Mouse (Mus musculus) limb, embryonic 14.5 days (tissue): ENCODE measurements around the gene Mydgf. TPM values are rescaled to one million over a fixed set of nuclear protein-coding genes. Genes with fewer than 3 reads are reported as not detected.

Experiments used
- ATAC-seq: fragments of 200-750 bp; cut with Nextera tagmentation; 2 replicates; pipeline ENCODE4 v1.8.0; 2017; ENCODE audit warnings: low read depth, moderate number of reproducible peaks, moderate TSS enrichment; ENCODE audit not compliant: low FRiP score
- DNase-seq: peaks from one replicate; pipeline ENCODE4 v3.0.0-alpha.2; 2015; ENCODE audit warnings: low spot score
- H3K27ac ChIP-seq: fragments of 300-500 bp; sonication (generic); replicated peaks from 2 replicates; pipeline ENCODE4 v1.5.1; 2014; ENCODE audit warnings: low read depth, mild to moderate bottlenecking, low read length, moderate library complexity, mixed read lengths
- H3K27me3 ChIP-seq: fragments of 300-500 bp; sonication (generic); 2 replicates; pipeline ENCODE4 v1.6.1; 2014; ENCODE audit warnings: low read length, mixed read lengths; ENCODE audit not compliant: control insufficient read depth, insufficient read depth
- H3K36me3 ChIP-seq: fragments of 300-500 bp; sonication (generic); 2 replicates; pipeline ENCODE4 v1.6.1; 2014; ENCODE audit warnings: mild to moderate bottlenecking, low read length, moderate library complexity, mixed read lengths; ENCODE audit not compliant: control insufficient read depth, insufficient read depth
- H3K4me1 ChIP-seq: fragments of 300-500 bp; sonication (generic); 2 replicates; pipeline ENCODE4 v1.6.1; 2014; ENCODE audit warnings: antibody characterized with exemption, low read length, mixed read lengths; ENCODE audit not compliant: control insufficient read depth, insufficient read depth
- H3K4me2 ChIP-seq: fragments of 300-500 bp; sonication (generic); replicated peaks from 2 replicates; pipeline ENCODE4 v1.6.1; 2014; ENCODE audit warnings: low read depth, mild to moderate bottlenecking, low read length, moderate library complexity; ENCODE audit not compliant: severe bottlenecking
- H3K4me3 ChIP-seq: fragments of 300-500 bp; sonication (generic); replicated peaks from 2 replicates; pipeline ENCODE4 v1.5.1; 2014; ENCODE audit warnings: low read length
- H3K9ac ChIP-seq: fragments of 300-500 bp; sonication (generic); 2 replicates; pipeline ENCODE4 v1.6.1; 2014; ENCODE audit warnings: mild to moderate bottlenecking, low read depth, low read length, moderate library complexity; ENCODE audit not compliant: severe bottlenecking
- H3K9me3 ChIP-seq: fragments of 300-500 bp; sonication (generic); 2 replicates; pipeline ENCODE4 v1.6.1; 2016; ENCODE audit warnings: low read length; ENCODE audit not compliant: control insufficient read depth
- POLR2A ChIP-seq: fragments of 200-500 bp; IDR thresholded peaks from 2 replicates; pipeline ENCODE4 v1.8.0; 2012; ENCODE audit warnings: inconsistent platforms, mild to moderate bottlenecking, moderate library complexity, borderline replicate concordance; ENCODE audit not compliant: insufficient read depth, insufficient read length; ENCODE audit errors: extremely low read depth
- WGBS: fragments of 180-500 bp; shearing (Covaris S2); extraction: QIAGEN DNeasy Blood & Tissue Kit; methylation state at CpG from one replicate; pipeline ENCODE4 v1.1.7; 2014; 5-methylcytosine and 5-hydroxymethylcytosine counted together
- polyA plus RNA-seq, 2 experiments: library from polyadenylated mRNA; depleted of rRNA in 1 of 2; stranded (reverse) in 1 of 2; unstranded in 1 of 2; fragments of >200 nt; fragmentation: Nextera tagmentation in 1 of 2; extraction: Ambion mirVana in 1 of 2; gene quantifications; 2 replicates each; pipeline versions ENCODE4 v1.2.1 to v1.2.3; 2012 to 2014

The Mydgf gene
- polyA plus RNA-seq, 2 experiments, result 83.2 to 99.7 TPM

DNA sequence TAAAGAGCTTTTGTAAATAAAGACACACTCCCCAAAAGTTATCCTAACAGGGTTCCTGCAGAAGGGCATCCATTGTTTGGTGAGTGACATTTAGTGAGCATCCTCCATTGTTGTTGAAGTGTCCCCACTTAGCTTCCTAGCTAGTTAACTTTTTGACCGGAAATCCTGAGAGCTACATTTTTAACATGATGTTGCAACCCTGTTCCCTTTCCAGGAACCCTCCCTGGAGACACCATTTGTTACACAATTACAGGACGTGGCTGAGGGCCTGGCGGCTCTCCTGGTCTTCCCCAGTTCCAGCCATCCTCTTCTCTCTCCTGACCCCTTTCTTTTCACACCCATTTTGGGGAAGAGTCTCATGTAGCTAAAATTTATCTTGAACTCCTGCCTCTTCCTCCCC lies 36.1 kb upstream of the Mydgf start:
- Histone ChIP-seq H3K9me3 (no peaks in the 10 kb centered on the region), H3K36me3 (peaks cover under 1% of the 10 kb centered on the region; the same call in 1 of the 2 replicates), H3K9ac (no peak overlapping the region), H3K27ac (no peak overlapping the region), H3K4me1 (peaks cover 15% of the 10 kb centered on the region), H3K4me3 (no peak overlapping the region), H3K27me3 (no peaks in the 10 kb centered on the region), H3K4me2 (no peak overlapping the region)
- no peak for DNase-seq
- TF ChIP-seq POLR2A, result no peak
- ATAC-seq, result no peak
- WGBS, result 48% methylated on average over 3 of the region's 3 CpGs

DNA sequence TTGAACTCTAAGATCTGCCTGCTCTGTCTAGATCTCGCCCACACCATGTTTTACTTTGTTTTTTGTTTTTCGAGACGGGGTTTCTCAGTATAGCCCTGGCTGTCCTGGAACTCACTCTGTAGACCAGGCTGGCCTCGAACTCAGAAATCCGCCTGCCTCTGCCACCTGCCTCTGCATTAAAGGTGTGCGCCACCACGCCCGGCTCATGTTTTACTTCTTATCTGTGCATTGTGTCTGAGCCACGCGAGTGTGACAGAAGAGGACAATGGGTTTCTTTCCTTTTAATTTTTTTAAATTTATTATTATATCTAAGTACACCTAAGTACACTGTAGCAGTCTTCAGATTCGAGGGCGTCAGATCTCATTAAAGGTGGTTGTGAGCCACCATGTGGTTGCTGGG lies 35.5 kb upstream of the Mydgf start:
- peaks cover 15% of the 10 kb centered on the region for H3K4me1 ChIP-seq
- H3K9me3 ChIP-seq, result no peaks in the 10 kb centered on the region
- peak overlapping the region; percentile 78 for H3K4me3 ChIP-seq
- H3K36me3 ChIP-seq, result peaks cover 4% of the 10 kb centered on the region; the same call in 1 of the 2 replicates
- peak overlapping the region; percentile 80; the same call in 1 of the 2 replicates for H3K27ac ChIP-seq
- no peaks in the 10 kb centered on the region for H3K27me3 ChIP-seq
- TF ChIP-seq POLR2A, result no peak
- H3K4me2 ChIP-seq, result peak overlapping the region; percentile 83
- no peak for DNase-seq
- WGBS, result 48% methylated on average over 12 of the region's 12 CpGs
- no peak; the same call in 1 of the 2 replicates for ATAC-seq
- H3K9ac ChIP-seq, result peak overlapping the region; percentile 83

GRCm38 (mm10) chr17:56218377-56219191 lies 34.9 kb upstream of the Mydgf start, which contains the start of gene Dpp9:
TSS of gene Dpp9 (minus strand) at chr17:56218905.
- H3K9ac ChIP-seq, result peak within 1 kb of the TSS; percentile 83
- DNase-seq, result peak; percentile 94
- 0 out of 2 replicates have a peak, but pooled peaks have one; percentile 31 for TF ChIP-seq POLR2A
- H3K27ac ChIP-seq, result peak within 1 kb of the TSS; percentile 80
- H3K4me3 ChIP-seq, result peak within 1 kb of the TSS; percentile 78
- H3K9me3 ChIP-seq, result no peaks in the 10 kb centered on the region
- H3K36me3 ChIP-seq, result peaks cover 4% of the 10 kb centered on the region; the same call in 1 of the 2 replicates
- under 1% methylated on average over 37 of the region's 78 CpGs for WGBS
- peak within 1 kb of the TSS; percentile 83 for H3K4me2 ChIP-seq
- peak; percentile 99 for ATAC-seq
- H3K4me1 ChIP-seq, result peaks cover 15% of the 10 kb centered on the region
- no peaks in the 10 kb centered on the region for H3K27me3 ChIP-seq

GRCm38 (mm10) chr17:56217670-56218069 lies 34.0 kb upstream of the Mydgf start:
- ATAC-seq, result no peak
- Histone ChIP-seq H3K9ac (peak overlapping the region; percentile 83), H3K9me3 (no peaks in the 10 kb centered on the region), H3K27ac (no peak overlapping the region), H3K27me3 (no peaks in the 10 kb centered on the region), H3K36me3 (peaks cover 4% of the 10 kb centered on the region; the same call in 1 of the 2 replicates), H3K4me3 (peak overlapping the region; percentile 78), H3K4me2 (peak overlapping the region; percentile 83), H3K4me1 (peaks cover 15% of the 10 kb centered on the region)
- TF ChIP-seq POLR2A, result no peak
- 72% methylated on average over 13 of the region's 13 CpGs for WGBS
- DNase-seq, result no peak

DNA sequence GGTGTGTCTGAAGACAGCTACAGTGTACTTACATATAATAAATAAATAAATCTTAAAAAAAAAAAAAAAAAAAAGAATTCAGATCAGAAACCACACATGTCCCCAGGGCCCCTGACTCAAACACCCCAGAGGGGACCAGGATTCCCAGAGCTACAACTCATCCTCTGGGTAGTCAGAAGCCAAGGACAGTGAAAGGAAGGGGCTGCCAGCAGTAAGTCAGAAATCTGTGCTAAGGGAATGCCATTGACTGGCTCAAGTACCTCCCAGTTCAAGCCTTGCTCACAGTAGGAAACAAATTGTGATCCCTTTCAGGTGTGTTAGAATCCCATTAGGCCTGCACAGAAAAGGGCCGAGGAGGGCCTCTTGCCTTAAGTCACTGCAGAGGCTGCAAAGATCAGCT lies 30.5 kb upstream of the Mydgf start:
- ATAC-seq (no peak), DNase-seq (no peak)
- no peak for TF ChIP-seq POLR2A
- no peaks in the 10 kb centered on the region for H3K27me3 ChIP-seq
- no peak overlapping the region for H3K9ac ChIP-seq
- no peaks in the 10 kb centered on the region for H3K9me3 ChIP-seq
- no peak overlapping the region for H3K4me3 ChIP-seq
- WGBS, result 89% methylated on average over 1 of the region's 1 CpGs
- H3K4me2 ChIP-seq, result no peak overlapping the region
- H3K27ac ChIP-seq, result no peak overlapping the region
- peaks cover 34% of the 10 kb centered on the region for H3K36me3 ChIP-seq
- H3K4me1 ChIP-seq, result peaks cover 15% of the 10 kb centered on the region
